Mouse (Mus musculus) embryonic facial prominence, embryonic 13.5 days (tissue): ENCODE data around the gene Papss1. TPM values are rescaled to one million over a fixed set of nuclear protein-coding genes. Genes with fewer than 3 reads are reported as not detected.
A peak's percentile ranks its signal among the peaks of the same experiment; 100 is the strongest.

ENCODE experiments used
- ATAC-seq: fragments of 200-750 bp; cut with Nextera tagmentation; 2 replicates; pipeline ENCODE4 v1.8.0; 2017; ENCODE audit warnings: low read depth; ENCODE audit not compliant: insufficient number of reproducible peaks, insufficient read depth, low FRiP score, low TSS enrichment
- H3K27ac ChIP-seq: fragments of 300-500 bp; sonication (generic); 2 replicates; pipeline ENCODE4 v1.5.1; 2015; ENCODE audit warnings: moderate library complexity, mild to moderate bottlenecking, inconsistent platforms
- H3K27me3 ChIP-seq: fragments of 300-500 bp; sonication (generic); 2 replicates; pipeline ENCODE4 v1.6.1; 2015; ENCODE audit warnings: mild to moderate bottlenecking, inconsistent platforms
- H3K36me3 ChIP-seq: fragments of 300-500 bp; sonication (generic); 2 replicates; pipeline ENCODE4 v1.6.1; 2015; ENCODE audit warnings: mild to moderate bottlenecking, inconsistent platforms
- H3K4me1 ChIP-seq: fragments of 300-500 bp; sonication (generic); 2 replicates; pipeline ENCODE4 v1.6.1; 2015; ENCODE audit warnings: inconsistent platforms
- H3K4me2 ChIP-seq: fragments of 300-500 bp; sonication (generic); 2 replicates; pipeline ENCODE4 v1.6.1; 2015; ENCODE audit warnings: moderate library complexity, mild to moderate bottlenecking, inconsistent platforms
- H3K4me3 ChIP-seq: fragments of 300-500 bp; sonication (generic); 2 replicates; pipeline ENCODE4 v1.5.1; 2015; ENCODE audit warnings: mild to moderate bottlenecking, inconsistent platforms
- H3K9ac ChIP-seq: fragments of 300-500 bp; sonication (generic); 2 replicates; pipeline ENCODE4 v1.6.1; 2015; ENCODE audit warnings: mild to moderate bottlenecking, inconsistent platforms
- H3K9me3 ChIP-seq: fragments of 300-500 bp; sonication (generic); 2 replicates; pipeline ENCODE4 v1.6.1; 2016; ENCODE audit warnings: inconsistent platforms
- WGBS: fragments of 180-500 bp; shearing (Covaris S2); methylation state at CpG from one replicate; pipeline ENCODE4 v1.1.7; 2015; ENCODE audit warnings: mixed read lengths; 5-methylcytosine and 5-hydroxymethylcytosine counted together
- polyA plus RNA-seq: library from polyadenylated mRNA; unstranded; fragments of >200 nt; fragmentation: Nextera tagmentation; extraction: Ambion mirVana; gene quantifications from 2 replicates; pipeline ENCODE4 v1.2.1, GENCODE M21; 2015

The Papss1 gene
- polyA plus RNA-seq, 1 experiment from 2014 or later: 134 TPM

DNA sequence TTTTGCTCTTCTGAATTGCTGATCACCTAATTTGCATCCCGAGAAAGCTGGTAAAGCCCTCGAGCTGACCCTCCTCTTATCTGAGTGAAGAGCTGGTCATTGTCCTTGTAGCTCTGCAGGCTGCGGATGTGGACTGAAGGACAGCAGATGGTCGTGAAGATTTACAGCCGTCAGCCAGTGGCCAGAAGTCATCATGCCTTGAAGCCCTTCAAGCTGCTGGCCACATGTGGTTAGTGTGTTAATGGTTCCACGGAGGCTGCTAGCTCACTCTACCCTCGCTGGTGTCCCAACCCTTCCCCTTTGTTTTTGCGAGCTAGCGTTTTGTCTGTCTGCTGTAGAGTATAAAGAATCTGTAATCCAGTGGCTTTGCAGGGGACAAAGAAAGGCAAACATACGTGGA, 73.1 kb downstream of the Papss1 start:
- no peaks in the 10 kb centered on the region for H3K4me1 ChIP-seq
- no peaks in the 10 kb centered on the region for H3K27me3 ChIP-seq
- ATAC-seq: no peak
- 63% methylated on average over 10 of the region's 10 CpGs for WGBS
- H3K4me2 ChIP-seq: no peak overlapping the region
- no peak overlapping the region for H3K27ac ChIP-seq
- H3K4me3 ChIP-seq: no peak overlapping the region
- peaks cover 36% of the 10 kb centered on the region for H3K36me3 ChIP-seq
- H3K9me3 ChIP-seq: no peaks in the 10 kb centered on the region
- H3K9ac ChIP-seq: no peak overlapping the region

DNA sequence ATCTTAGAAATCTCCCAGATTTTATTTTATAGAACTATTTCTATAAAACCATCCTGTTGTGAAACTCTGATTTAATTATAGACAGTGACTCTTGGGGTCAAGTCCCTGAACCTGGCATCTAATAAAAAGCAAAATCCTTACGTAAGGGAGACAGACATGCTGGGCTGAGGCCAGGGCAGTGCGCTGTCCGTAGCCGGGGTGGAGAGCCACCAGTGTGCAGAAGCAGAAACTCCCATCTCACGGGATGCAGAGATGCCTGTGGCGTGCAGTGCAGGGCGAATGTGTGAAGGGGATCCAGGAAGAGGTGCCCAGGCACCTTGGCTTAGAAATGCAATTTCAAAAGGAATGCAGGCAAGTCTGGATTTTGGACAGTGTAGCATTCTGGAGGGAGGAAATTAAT, 73.6 kb downstream of the Papss1 start:
- ATAC-seq: no peak
- Histone ChIP-seq H3K9me3 (no peaks in the 10 kb centered on the region), H3K36me3 (peaks cover 36% of the 10 kb centered on the region), H3K27me3 (no peaks in the 10 kb centered on the region), H3K4me2 (no peak overlapping the region), H3K9ac (no peak overlapping the region), H3K4me3 (no peak overlapping the region), H3K27ac (no peak overlapping the region), H3K4me1 (no peaks in the 10 kb centered on the region)
- WGBS: 77% methylated on average over 7 of the region's 7 CpGs

DNA sequence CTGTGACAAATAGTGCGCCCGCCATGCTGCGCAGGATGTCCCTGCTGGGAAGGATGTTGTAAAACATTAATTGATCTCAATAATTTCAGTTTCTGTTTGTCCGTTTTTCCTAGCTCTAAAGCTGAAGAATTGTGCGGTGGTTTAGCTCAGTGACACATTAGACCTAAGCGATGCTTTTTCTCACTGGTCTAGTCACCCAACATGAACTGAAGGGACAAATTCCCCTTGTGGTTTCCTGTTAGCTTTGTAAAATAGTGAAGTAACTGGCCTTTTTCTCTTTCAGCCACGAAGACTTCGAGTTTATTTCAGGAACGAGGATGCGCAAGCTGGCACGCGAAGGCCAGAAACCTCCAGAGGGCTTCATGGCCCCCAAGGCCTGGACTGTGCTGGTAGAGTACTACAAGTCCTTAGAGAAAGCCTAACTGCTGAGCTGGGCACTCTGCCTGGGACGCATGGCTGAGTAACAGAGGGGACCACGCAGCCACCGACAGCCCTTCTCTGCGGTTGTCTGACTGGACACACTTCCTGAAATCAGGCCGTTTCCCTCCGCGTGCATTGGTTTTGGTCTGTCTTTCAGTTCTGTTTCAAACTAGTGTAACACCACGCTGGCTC, 78.2 kb downstream of the Papss1 start:
- Histone ChIP-seq H3K4me2 (no peak overlapping the region), H3K27ac (no peak overlapping the region), H3K9me3 (no peaks in the 10 kb centered on the region), H3K9ac (no peak overlapping the region), H3K27me3 (no peaks in the 10 kb centered on the region), H3K4me3 (no peak overlapping the region), H3K36me3 (peaks cover 32% of the 10 kb centered on the region), H3K4me1 (no peaks in the 10 kb centered on the region)
- no peak for ATAC-seq
- 91% methylated on average over 20 of the region's 20 CpGs for WGBS

DNA sequence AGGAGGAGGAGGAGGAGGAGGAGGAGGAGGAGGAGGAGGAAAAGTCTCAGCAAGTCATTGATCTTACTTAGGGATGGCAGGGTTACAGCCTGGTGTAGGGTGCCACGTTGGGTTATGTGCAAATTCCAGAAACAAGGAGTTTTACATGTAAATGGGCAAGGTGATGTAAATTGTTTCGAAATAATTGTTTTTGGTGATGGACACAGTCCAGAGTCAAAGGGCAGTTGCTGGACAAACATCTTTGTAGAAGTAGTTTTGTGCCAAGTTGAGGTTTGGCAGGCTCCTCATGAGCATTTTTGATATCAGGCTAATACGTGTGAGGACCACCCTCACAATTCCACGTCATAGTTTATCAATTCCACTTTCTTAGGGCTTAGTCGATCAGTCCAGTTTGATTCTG, 80.6 kb downstream of the Papss1 start:
- H3K36me3 ChIP-seq: peaks cover 22% of the 10 kb centered on the region
- H3K9ac ChIP-seq: no peak overlapping the region
- no peaks in the 10 kb centered on the region for H3K27me3 ChIP-seq
- no peaks in the 10 kb centered on the region; the same call in 1 of the 2 replicates for H3K9me3 ChIP-seq
- no peak for ATAC-seq
- no peak overlapping the region for H3K27ac ChIP-seq
- no peak overlapping the region for H3K4me3 ChIP-seq
- H3K4me1 ChIP-seq: no peaks in the 10 kb centered on the region
- WGBS: 94% methylated on average over 5 of the region's 5 CpGs
- no peak overlapping the region for H3K4me2 ChIP-seq

DNA sequence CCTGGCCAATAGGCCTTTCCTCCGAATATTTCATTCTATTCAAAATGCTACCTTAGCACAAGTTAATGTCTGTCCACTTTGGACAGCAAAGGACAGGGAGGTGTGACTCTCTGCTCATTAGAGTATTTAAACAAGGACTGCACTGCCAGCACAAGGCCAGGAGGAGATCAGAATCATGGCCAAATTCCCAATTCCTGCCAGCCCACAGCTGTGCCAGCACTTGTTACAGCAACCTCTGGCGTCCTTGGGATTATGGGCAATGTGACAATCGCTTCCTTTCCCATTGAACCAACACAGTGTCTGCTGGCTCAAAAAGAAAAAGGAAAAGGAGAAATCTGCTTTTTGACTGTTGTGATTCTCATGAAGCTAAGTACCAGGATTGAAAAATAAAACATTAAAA, 89.8 kb downstream of the Papss1 start:
- WGBS: 81% methylated on average over 3 of the region's 3 CpGs
- Histone ChIP-seq H3K36me3 (no peaks in the 10 kb centered on the region), H3K4me2 (no peak overlapping the region), H3K4me3 (no peak overlapping the region), H3K27me3 (no peaks in the 10 kb centered on the region), H3K27ac (no peak overlapping the region), H3K9ac (no peak overlapping the region), H3K4me1 (no peaks in the 10 kb centered on the region), H3K9me3 (no peaks in the 10 kb centered on the region)
- no peak for ATAC-seq

DNA sequence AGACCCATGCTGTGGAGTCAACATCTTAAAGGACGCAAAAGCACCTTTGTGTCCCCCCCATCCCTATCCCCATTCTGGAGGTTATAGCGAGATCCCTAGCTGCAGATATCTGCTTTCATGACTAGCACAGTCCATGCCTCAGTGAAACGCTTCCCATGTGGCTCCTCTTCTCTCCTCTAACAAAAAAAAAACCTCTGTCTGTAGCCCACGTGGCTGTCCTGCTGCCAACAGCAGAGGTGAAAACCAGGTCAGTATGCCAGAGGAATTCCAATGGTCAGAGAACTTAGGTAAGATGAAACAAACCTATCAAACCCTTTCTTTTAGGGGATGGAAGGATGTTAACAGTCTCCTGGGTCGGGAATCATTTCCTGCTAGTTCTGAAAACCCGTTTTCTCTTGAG, 91.5 kb downstream of the Papss1 start:
- Histone ChIP-seq H3K9ac (no peak overlapping the region), H3K27ac (no peak overlapping the region), H3K4me1 (0 out of 2 replicates have a peak, but pooled peaks cover 7% of the 10 kb centered on the region), H3K36me3 (no peaks in the 10 kb centered on the region), H3K27me3 (no peaks in the 10 kb centered on the region), H3K9me3 (no peaks in the 10 kb centered on the region), H3K4me2 (no peak overlapping the region), H3K4me3 (no peak overlapping the region)
- 55% methylated on average over 6 of the region's 6 CpGs for WGBS
- ATAC-seq: no peak

DNA sequence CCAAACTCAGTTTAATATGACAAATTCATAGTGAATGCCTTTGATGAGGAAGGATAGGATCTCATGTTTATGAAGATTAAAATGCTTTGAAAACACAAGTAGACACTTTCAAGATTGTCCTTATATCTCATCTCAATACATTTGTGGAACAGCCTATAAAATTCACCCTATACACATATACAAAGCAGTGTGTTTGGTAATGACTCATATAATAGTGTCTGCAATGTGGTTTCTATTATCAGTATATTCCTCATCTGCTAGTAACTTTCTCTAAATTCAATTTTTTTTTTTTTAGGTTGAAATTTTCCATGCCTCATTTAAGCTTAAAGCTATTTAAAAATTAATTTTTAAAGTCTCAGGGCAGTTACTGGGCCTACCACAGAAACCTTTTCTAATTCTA, 95.6 kb downstream of the Papss1 start:
- H3K27ac ChIP-seq: no peak overlapping the region
- H3K9ac ChIP-seq: no peak overlapping the region
- H3K4me3 ChIP-seq: no peak overlapping the region
- no peaks in the 10 kb centered on the region for H3K36me3 ChIP-seq
- ATAC-seq: no peak
- no peaks in the 10 kb centered on the region for H3K9me3 ChIP-seq
- H3K4me1 ChIP-seq: peaks cover 30% of the 10 kb centered on the region
- H3K4me2 ChIP-seq: no peak overlapping the region
- H3K27me3 ChIP-seq: no peaks in the 10 kb centered on the region

DNA sequence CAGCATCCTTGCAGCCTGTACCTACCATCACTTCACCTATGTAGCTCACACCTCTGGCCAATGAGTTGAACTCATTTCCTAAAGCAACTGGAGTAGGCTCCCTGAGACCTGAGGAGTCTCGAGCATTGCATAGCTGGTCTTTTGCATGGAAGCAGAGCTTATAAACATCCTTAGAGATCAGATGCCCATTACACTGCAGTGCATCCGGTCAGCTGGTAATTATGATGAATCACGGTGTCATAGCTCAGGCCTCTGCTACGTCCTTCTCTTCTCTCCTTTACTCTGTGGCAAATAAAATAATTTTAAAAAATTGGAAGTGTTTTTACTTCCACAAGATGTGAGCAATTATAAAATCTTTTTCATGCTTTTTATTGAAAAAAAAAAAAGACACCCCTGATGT, 96.1 kb downstream of the Papss1 start:
- Histone ChIP-seq H3K36me3 (no peaks in the 10 kb centered on the region), H3K4me2 (no peak overlapping the region), H3K4me3 (no peak overlapping the region), H3K27ac (peak overlapping the region; percentile 33; the same call in 1 of the 2 replicates), H3K9ac (no peak overlapping the region), H3K27me3 (no peaks in the 10 kb centered on the region), H3K9me3 (no peaks in the 10 kb centered on the region), H3K4me1 (peaks cover 30% of the 10 kb centered on the region)
- 63% methylated on average over 4 of the region's 4 CpGs for whole genome bisulfite sequencing
- no peak for ATAC-seq

DNA sequence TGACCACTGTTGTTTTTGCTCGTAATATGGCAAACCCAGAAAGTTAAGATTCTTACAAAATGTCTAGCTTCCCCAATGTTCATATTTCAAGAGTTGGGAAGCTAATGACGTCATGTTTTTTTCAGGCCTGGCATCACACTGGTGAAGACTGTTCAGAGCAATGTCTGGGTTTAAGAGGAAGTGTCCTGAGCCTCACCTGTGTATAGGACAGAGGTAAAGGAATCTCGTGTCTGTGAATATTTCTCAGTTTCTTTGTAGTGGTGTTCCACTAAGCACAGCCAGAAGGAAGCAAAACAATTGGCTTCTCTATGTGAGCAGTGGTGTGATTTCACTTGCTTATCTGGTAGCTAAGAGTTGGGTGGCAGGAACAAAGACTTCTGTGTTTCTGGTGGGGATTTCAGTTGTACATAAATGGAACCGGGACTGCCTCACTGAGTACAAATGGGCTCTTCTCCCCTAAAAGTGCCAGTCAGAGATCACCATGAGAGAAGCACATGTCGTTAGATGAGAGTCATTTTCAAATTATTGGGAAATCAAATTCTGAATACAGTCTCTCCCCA, 98.1 kb downstream of the Papss1 start:
- Histone ChIP-seq H3K4me1 (peaks cover 30% of the 10 kb centered on the region), H3K27ac (no peak overlapping the region), H3K27me3 (no peaks in the 10 kb centered on the region), H3K4me2 (no peak overlapping the region), H3K9ac (no peak overlapping the region), H3K9me3 (no peaks in the 10 kb centered on the region), H3K4me3 (no peak overlapping the region), H3K36me3 (no peaks in the 10 kb centered on the region)
- 45% methylated on average over 5 of the region's 5 CpGs for WGBS
- no peak for ATAC-seq

DNA sequence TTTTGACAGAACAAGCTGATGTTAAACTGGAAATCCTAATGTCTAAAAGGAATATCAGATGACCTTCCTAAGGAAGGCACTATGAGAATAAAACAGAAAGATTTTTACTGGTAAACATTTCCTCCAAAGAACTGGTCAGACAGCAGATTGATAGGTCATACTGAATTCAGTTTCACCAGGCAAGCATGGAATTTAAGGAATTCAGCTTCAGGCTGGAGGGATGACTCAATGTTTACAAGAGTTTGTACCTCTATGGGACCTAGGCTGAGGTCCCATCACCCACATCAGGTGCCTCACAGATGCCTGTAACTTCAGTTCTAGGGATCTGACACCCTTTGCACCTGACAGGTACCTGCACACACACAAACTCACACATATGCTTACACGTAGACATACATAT, 105.3 kb downstream of the Papss1 start:
- Histone ChIP-seq H3K4me1 (peaks cover 10% of the 10 kb centered on the region), H3K9me3 (no peaks in the 10 kb centered on the region), H3K36me3 (no peaks in the 10 kb centered on the region), H3K27me3 (no peaks in the 10 kb centered on the region), H3K4me2 (no peak overlapping the region), H3K27ac (no peak overlapping the region), H3K9ac (no peak overlapping the region), H3K4me3 (no peak overlapping the region)
- WGBS: 80% methylated on average over 1 of the region's 1 CpGs
- no peak for ATAC-seq

DNA sequence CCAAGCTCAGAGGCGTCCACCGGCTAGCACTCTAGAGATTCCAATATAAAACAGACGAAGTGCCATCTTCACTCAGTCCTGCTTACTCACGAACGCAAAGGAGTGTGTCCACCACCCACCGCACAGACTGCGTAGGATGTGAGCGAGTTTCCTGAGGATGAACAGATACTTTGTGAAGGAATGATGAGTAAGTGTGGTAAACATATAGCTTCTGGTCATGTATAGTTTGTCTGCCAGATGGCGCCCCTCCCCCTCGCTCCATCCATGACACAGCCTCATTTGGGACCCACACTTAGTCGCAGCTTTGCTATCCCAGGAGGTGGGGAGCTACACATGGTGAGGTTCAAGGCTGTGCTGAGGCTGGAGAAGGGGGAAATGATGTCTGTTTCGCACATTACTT, 121.5 kb downstream of the Papss1 start:
- no peak for ATAC-seq

DNA sequence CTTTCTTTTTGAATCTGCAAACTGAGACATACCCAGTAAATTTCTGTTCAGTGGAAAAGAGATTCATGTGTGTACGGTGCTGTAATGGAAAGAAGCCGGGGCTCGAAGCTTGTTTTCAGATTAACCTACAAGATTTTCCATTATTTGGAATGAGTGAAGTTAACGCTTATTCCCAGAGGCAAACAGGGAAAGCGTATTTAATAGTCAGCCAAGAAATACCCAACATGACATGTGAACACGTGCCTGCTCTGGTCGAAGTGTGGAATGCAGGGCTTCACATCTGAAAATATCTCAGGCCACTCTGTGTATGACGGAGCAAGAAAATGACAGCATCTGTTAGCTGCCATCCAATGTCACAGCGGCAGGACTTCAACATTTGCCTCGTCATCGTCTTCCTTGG, 125.4 kb downstream of the Papss1 start:
- peak overlapping the region; percentile 65 for H3K27ac ChIP-seq
- no peaks in the 10 kb centered on the region for H3K27me3 ChIP-seq
- H3K4me1 ChIP-seq: peaks cover 13% of the 10 kb centered on the region
- no peak for ATAC-seq
- 38% methylated on average over 11 of the region's 11 CpGs for WGBS
- no peaks in the 10 kb centered on the region for H3K36me3 ChIP-seq
- no peak overlapping the region for H3K4me3 ChIP-seq
- H3K9ac ChIP-seq: no peak overlapping the region
- H3K9me3 ChIP-seq: no peaks in the 10 kb centered on the region; the same call in 1 of the 2 replicates
- 0 out of 2 replicates have a peak overlapping the region, but pooled peaks have one; percentile 3 for H3K4me2 ChIP-seq

More for the DNA sequence above, 121.5 kb downstream of the Papss1 start:
- H3K4me3 ChIP-seq: no peak overlapping the region
- H3K36me3 ChIP-seq: no peaks in the 10 kb centered on the region
- no peak overlapping the region for H3K27ac ChIP-seq
- no peak overlapping the region for H3K4me2 ChIP-seq
- 69% methylated on average over 12 of the region's 12 CpGs for WGBS
- no peak overlapping the region for H3K9ac ChIP-seq
- H3K27me3 ChIP-seq: no peaks in the 10 kb centered on the region
- H3K9me3 ChIP-seq: peaks cover 2% of the 10 kb centered on the region
- H3K4me1 ChIP-seq: peaks cover 13% of the 10 kb centered on the region
